Mouse (Mus musculus): ENCODE data around the gene Atp2a2. TPM values are rescaled to one million over a fixed set of nuclear protein-coding genes. Genes with fewer than 3 reads are reported as not detected.

Gene Atp2a2
- polyA plus RNA-seq, 1 experiment from 2014 or later = 40.0 TPM

DNA sequence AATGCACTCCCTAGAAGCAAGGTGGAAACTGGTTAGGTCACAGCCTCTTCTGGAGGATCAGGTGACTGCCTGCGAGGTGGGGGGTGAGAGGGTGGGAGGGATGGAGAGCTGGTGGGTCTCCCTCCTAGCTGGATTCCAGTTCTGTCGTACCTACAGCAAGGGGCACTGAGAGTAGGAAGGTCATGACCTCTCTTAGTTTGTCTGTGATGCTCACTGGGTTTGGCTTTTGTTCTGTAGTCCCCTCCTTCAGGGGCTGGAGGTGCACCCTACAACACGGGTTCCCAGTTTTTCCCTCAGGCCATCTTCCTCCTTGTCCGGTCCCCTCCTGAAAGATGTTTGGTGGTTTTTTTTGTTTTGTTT is 1.7 kb upstream of the Atp2a2 start:
- H3K27ac ChIP-seq = no peak overlapping the region
- WGBS = 20% methylated on average over 4 of the region's 4 CpGs
- ATAC-seq = no peak
- H3K4me2 ChIP-seq (replicated peaks) = no peak overlapping the region
- H3K4me1 ChIP-seq (replicated peaks) = peaks cover 30% of the 10 kb centered on the region
- H3K27me3 ChIP-seq = no peaks in the 10 kb centered on the region
- H3K9me3 ChIP-seq = no peaks in the 10 kb centered on the region
- no peak overlapping the region for H3K9ac ChIP-seq (replicated peaks)
- no peak overlapping the region for H3K4me3 ChIP-seq (replicated peaks)
- no peaks in the 10 kb centered on the region for H3K36me3 ChIP-seq

- no peak for ATAC-seq
Measured at GRCm38 (mm10) chr5:122503015-122503759, 1.2 kb upstream of the Atp2a2 start.

DNA sequence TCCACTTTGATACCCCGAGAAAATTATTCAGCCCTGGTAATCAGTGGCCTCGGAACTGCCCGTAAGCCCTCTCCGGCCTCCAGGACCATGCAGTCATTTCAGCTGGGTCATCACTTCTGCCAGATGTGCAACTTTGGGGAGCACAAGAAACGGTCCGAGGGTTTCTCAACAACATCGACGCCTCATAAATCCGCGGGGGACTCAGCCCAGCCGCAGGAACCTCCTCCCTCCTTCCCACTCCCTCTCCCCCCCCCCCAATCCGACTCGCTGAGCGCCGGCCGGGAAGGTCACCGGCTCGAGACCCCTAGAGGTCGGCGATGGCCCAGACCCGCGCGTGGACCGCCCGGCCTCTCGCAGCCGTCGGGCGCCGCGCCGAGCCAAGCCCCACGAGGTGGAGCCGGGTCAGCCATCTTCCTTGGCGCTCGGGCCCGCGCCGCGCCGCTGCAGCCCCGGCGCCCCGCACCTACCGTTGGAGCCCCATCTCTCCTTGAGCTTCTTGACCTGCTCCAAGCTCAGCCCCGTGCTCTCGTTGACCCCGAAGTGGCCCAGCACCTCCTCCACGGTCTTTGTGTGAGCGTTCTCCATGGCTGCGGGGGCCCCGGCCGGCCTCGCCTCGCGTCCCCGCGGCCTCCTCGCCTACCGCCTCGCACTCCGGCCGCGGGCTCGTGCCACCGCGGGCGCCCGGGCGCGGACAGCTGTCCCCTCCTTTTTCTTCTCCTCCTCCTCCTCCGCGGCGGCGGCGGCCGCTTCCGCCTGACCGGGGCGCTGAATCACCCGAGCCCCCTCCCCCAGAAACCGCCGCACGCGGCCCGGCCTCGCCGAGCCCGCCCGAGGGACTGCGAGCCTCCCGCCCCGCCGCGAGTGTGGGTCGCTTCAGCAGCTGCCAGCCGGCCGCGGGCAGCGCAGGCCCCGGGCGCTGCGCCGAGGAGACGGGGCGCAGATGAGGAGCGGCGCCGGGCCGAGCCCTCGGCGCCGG is 636 bp downstream of the Atp2a2 start:
- Histone ChIP-seq H3K4me3 (replicated peaks) (peak overlapping the region; percentile 96), H3K27ac (peak overlapping the region; percentile 100), H3K9me3 (no peaks in the 10 kb centered on the region), H3K4me2 (replicated peaks) (peak overlapping the region; percentile 67), H3K27me3 (no peaks in the 10 kb centered on the region), H3K36me3 (peaks cover 11% of the 10 kb centered on the region), H3K9ac (replicated peaks) (peak overlapping the region; percentile 98), H3K4me1 (replicated peaks) (peaks cover 46% of the 10 kb centered on the region)
- WGBS = under 1% methylated on average over 100 of the region's 113 CpGs
- ATAC-seq = peak; percentile 29

More at GRCm38 (mm10) chr5:122503015-122503759, 1.2 kb upstream of the Atp2a2 start:
- H3K27me3 ChIP-seq = no peaks in the 10 kb centered on the region
- 28% methylated on average over 15 of the region's 15 CpGs for WGBS
- H3K4me2 ChIP-seq (replicated peaks) = peak overlapping the region; percentile 71
- no peaks in the 10 kb centered on the region for H3K9me3 ChIP-seq
- peak overlapping the region; percentile 96 for H3K4me3 ChIP-seq (replicated peaks)
- H3K36me3 ChIP-seq = peaks cover under 1% of the 10 kb centered on the region; the same call in 1 of the 2 replicates
- peak overlapping the region; percentile 81 for H3K9ac ChIP-seq (replicated peaks)
- H3K27ac ChIP-seq = peak overlapping the region; percentile 100
- peaks cover 34% of the 10 kb centered on the region for H3K4me1 ChIP-seq (replicated peaks)

- peaks cover 54% of the 10 kb centered on the region for H3K4me1 ChIP-seq (replicated peaks)
- H3K4me3 ChIP-seq (replicated peaks) = peak overlapping the region; percentile 96
- peaks cover 20% of the 10 kb centered on the region for H3K36me3 ChIP-seq
- H3K27me3 ChIP-seq = no peaks in the 10 kb centered on the region
- 37% methylated on average over 5 of the region's 5 CpGs for WGBS
- H3K9me3 ChIP-seq = no peaks in the 10 kb centered on the region
- peak overlapping the region; percentile 67 for H3K4me2 ChIP-seq (replicated peaks)
- no peak for ATAC-seq
- peak overlapping the region; percentile 100; the same call in 1 of the 2 replicates for H3K27ac ChIP-seq
- H3K9ac ChIP-seq (replicated peaks) = peak overlapping the region; percentile 98
Measured at GRCm38 (mm10) chr5:122500563-122500962, 1.5 kb downstream of the Atp2a2 start.

- Histone ChIP-seq H3K27me3 (no peaks in the 10 kb centered on the region), H3K4me1 (replicated peaks) (peaks cover 54% of the 10 kb centered on the region), H3K27ac (no peak overlapping the region), H3K9me3 (no peaks in the 10 kb centered on the region), H3K36me3 (peaks cover 21% of the 10 kb centered on the region), H3K9ac (replicated peaks) (peak overlapping the region; percentile 98), H3K4me2 (replicated peaks) (peak overlapping the region; percentile 67), H3K4me3 (replicated peaks) (peak overlapping the region; percentile 96)
- 51% methylated on average over 4 of the region's 4 CpGs for WGBS
- no peak for ATAC-seq
Measured at GRCm38 (mm10) chr5:122500141-122500540, 1.9 kb downstream of the Atp2a2 start.

DNA sequence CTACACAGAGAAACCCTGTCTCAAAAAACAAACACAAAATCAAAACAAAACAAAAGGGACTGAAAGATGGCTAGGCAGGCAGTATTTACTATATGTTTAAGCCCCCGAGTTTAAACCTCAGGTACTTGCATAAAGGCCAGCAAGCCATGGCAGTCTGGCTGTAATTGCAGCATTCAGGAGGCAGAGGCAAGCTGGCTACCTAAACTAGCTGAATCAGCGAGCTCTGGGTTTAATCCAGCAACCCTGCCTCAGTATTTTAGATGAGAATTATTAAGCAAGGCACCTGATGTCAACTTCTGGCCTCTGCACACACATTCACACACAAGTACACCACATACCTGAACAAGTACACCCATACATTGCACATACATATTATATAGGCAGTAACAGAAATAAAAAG is 4.0 kb downstream of the Atp2a2 start:
- H3K4me2 ChIP-seq (replicated peaks) = peak overlapping the region; percentile 27
- no peaks in the 10 kb centered on the region for H3K27me3 ChIP-seq
- H3K9ac ChIP-seq (replicated peaks) = peak overlapping the region; percentile 43
- H3K4me3 ChIP-seq (replicated peaks) = no peak overlapping the region
- H3K4me1 ChIP-seq (replicated peaks) = peaks cover 50% of the 10 kb centered on the region
- no peaks in the 10 kb centered on the region for H3K9me3 ChIP-seq
- H3K36me3 ChIP-seq = peaks cover 35% of the 10 kb centered on the region
- 63% methylated on average over 2 of the region's 2 CpGs for WGBS
- ATAC-seq = no peak
- H3K27ac ChIP-seq = no peak overlapping the region

DNA sequence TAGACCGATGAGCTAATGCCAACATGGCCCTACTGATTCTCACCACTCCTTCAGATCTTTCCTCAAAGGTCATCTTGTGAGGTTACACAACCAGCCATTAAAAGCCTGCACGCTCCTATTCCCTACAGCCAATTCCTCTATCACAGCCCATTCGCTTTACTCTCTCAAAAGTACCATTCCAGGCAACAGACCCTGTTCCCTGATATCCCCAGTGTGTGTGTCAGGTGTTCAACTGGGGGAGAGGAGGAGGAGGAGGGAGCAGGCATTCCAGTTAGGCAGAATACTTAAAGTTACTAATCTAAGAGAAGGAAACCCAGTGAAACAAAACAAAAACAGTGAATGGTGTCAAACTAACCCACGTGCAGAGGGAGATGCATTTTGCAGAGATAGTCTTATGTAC is 5.0 kb downstream of the Atp2a2 start:
- H3K9me3 ChIP-seq = no peaks in the 10 kb centered on the region
- peaks cover 39% of the 10 kb centered on the region for H3K36me3 ChIP-seq
- no peak overlapping the region for H3K4me2 ChIP-seq (replicated peaks)
- no peak overlapping the region for H3K9ac ChIP-seq (replicated peaks)
- H3K4me3 ChIP-seq (replicated peaks) = no peak overlapping the region
- peaks cover 46% of the 10 kb centered on the region for H3K4me1 ChIP-seq (replicated peaks)
- 90% methylated on average over 4 of the region's 4 CpGs for WGBS
- H3K27ac ChIP-seq = no peak overlapping the region
- no peak for ATAC-seq
- no peaks in the 10 kb centered on the region for H3K27me3 ChIP-seq

- Histone ChIP-seq H3K4me1 (replicated peaks) (peaks cover 35% of the 10 kb centered on the region), H3K4me3 (replicated peaks) (no peak overlapping the region), H3K9ac (replicated peaks) (no peak overlapping the region), H3K27me3 (no peaks in the 10 kb centered on the region), H3K36me3 (peaks cover 61% of the 10 kb centered on the region), H3K27ac (no peak overlapping the region), H3K4me2 (replicated peaks) (no peak overlapping the region), H3K9me3 (no peaks in the 10 kb centered on the region)
- ATAC-seq = no peak
- WGBS = 85% methylated on average over 1 of the region's 1 CpGs
Measured at GRCm38 (mm10) chr5:122494449-122494848, 7.6 kb downstream of the Atp2a2 start.

DNA sequence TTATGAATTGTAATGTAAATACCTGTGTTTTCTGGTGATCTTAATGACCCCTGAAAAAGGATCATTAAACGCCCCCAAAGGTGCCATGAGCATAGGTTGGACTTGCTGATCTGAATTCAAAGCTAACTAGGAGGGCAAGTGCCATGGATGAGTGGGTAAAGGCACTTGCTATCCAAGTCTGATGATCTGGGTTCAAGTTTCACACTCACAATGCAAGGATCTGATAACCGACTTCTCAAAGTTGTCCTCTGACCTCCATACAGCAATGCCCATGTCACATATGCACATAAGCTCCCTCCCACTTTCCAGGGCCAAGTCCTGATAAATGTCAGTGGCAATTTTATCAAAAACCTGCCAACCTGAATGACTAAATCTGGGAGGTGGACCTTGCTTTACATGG is 9.0 kb downstream of the Atp2a2 start:
- no peak overlapping the region for H3K4me3 ChIP-seq (replicated peaks)
- no peak overlapping the region for H3K4me2 ChIP-seq (replicated peaks)
- ATAC-seq = no peak
- H3K27me3 ChIP-seq = no peaks in the 10 kb centered on the region
- 91% methylated on average over 2 of the region's 2 CpGs for WGBS
- no peak overlapping the region for H3K27ac ChIP-seq
- peaks cover 23% of the 10 kb centered on the region for H3K4me1 ChIP-seq (replicated peaks)
- no peak overlapping the region for H3K9ac ChIP-seq (replicated peaks)
- H3K9me3 ChIP-seq = no peaks in the 10 kb centered on the region
- peaks cover 73% of the 10 kb centered on the region for H3K36me3 ChIP-seq

DNA sequence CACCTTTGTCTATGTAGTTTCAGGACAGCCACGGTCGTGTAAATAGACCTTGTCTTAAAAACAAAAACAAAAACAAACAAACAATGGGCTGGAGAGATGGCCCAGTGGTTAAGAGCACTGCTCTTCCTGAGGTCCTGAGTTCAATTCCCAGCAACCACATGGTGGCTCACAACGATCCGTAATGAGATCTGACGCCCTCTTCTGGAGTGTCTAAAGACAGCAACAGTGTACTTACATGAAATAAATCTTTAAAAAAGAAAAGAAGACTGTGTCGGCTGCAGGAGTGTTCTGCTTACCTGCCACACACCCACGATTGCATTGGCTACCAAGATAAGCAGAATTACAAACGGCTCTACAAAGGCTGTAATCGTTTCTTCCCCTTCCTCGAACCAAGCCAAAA is 10.6 kb downstream of the Atp2a2 start:
- Histone ChIP-seq H3K27ac (no peak overlapping the region), H3K9me3 (no peaks in the 10 kb centered on the region), H3K4me2 (replicated peaks) (no peak overlapping the region), H3K9ac (replicated peaks) (no peak overlapping the region), H3K4me1 (replicated peaks) (peaks cover 12% of the 10 kb centered on the region; the same call in 1 of the 2 replicates), H3K4me3 (replicated peaks) (no peak overlapping the region), H3K27me3 (no peaks in the 10 kb centered on the region), H3K36me3 (peaks cover 76% of the 10 kb centered on the region)
- WGBS = 90% methylated on average over 10 of the region's 10 CpGs
- no peak for ATAC-seq

DNA sequence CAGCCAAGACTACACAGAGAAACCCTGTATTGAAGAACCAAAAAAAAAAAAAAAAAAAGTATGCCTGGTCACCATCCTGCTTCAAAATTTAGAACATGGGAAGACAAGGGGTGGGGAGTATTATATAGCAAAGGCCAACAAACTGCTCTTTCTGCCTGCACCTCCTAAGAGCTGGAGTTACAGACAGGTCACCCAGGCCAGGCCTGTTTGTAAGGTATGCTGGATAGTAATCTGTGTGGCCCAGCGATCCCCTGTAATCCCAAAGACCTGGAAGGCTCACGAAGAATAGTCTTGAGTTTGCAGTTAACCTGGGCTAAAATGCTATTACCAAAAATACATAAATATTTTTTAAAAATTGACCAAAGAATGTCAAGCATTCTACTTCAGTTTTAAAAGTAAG is 11.9 kb downstream of the Atp2a2 start:
- H3K4me2 ChIP-seq (replicated peaks) = no peak overlapping the region
- WGBS = 96% methylated on average over 2 of the region's 2 CpGs
- H3K9me3 ChIP-seq = no peaks in the 10 kb centered on the region
- no peaks in the 10 kb centered on the region for H3K27me3 ChIP-seq
- no peak overlapping the region for H3K9ac ChIP-seq (replicated peaks)
- no peak for ATAC-seq
- H3K27ac ChIP-seq = no peak overlapping the region
- H3K4me3 ChIP-seq (replicated peaks) = no peak overlapping the region
- H3K36me3 ChIP-seq = peaks cover 78% of the 10 kb centered on the region
- 0 out of 2 replicates have a peak, but pooled peaks cover 5% of the 10 kb centered on the region for H3K4me1 ChIP-seq (replicated peaks)

DNA sequence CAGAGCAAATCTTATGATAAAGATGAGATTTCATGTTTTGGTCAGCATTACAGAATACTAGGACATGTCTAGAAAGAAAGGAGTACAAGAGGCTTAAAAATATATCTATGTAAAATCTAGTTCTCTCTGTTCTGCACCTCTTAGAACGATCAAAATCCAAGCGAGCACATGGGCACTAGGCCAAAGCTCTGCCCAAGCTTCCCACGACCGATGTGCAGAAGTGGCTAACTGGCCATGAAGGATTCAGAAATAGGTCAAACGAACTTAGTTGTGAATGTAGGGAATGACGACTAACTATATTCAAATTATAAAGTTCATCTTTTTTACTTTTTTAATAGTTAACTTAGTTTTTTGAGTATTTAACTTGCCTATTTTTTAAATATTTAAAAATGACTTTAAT is 14.2 kb downstream of the Atp2a2 start:
- Histone ChIP-seq H3K27ac (no peak overlapping the region), H3K27me3 (no peaks in the 10 kb centered on the region), H3K4me3 (replicated peaks) (no peak overlapping the region), H3K9ac (replicated peaks) (no peak overlapping the region), H3K9me3 (no peaks in the 10 kb centered on the region), H3K4me1 (replicated peaks) (no peaks in the 10 kb centered on the region), H3K36me3 (peaks cover 84% of the 10 kb centered on the region), H3K4me2 (replicated peaks) (no peak overlapping the region)
- ATAC-seq = no peak
- WGBS = 90% methylated on average over 6 of the region's 6 CpGs

Measured in midbrain, embryonic 13.5 days (tissue).